Mouse (Mus musculus): ENCODE measurements at regions not wholly inside any gene's neighbourhood (a gene's known extent, or its start where the extent isn't known, plus 50 kb on each side); places are given as distances from the start of the nearest gene placed in this dataset.

DNA sequence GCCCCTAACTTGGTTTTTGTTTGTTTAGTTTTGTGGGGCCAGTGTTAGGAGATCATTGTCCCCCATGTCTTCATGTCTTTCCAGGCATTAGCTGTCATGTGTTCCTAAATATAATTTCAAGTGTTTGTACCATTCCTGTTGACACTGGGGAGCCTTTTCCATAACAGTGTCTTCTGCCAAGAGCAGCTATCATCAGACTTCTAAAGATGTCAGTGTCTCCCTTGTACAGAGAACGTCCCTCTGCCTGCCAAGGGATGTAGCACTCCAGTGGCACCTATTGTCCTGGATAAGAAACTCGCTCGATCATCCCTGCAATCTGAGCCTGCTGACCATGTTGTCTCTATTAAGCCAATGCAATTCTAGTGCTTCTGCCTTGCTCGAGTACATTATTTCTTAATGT, 64.6 kb upstream of the Lhfpl2 start:
- Histone ChIP-seq H3K27ac (ENCODE audit: low read length) (peak overlapping the region; percentile 30; the same call in 1 of the 2 replicates), H3K4me1 (ENCODE audit: control insufficient read depth, insufficient read depth, low read length) (peaks cover 34% of the 10 kb centered on the region), H3K9ac (ENCODE audit: low read length) (no peak overlapping the region), H3K4me3 (ENCODE audit: low read length) (no peak overlapping the region), H3K36me3 (ENCODE audit: control insufficient read depth, insufficient read depth) (no peaks in the 10 kb centered on the region), H3K4me2 (ENCODE audit: low read depth, low read length) (no peak overlapping the region), H3K27me3 (ENCODE audit: control insufficient read depth, insufficient read depth, low read length) (no peaks in the 10 kb centered on the region), H3K9me3 (replicated peaks; ENCODE audit: control insufficient read depth, low read length) (peaks cover 8% of the 10 kb centered on the region; the same call in 1 of the 2 replicates)
- WGBS = 37% methylated on average over 4 of the region's 4 CpGs
- peak; percentile 43 for ATAC-seq (replicated peaks; ENCODE audit: extremely low read depth, insufficient read depth, low FRiP score)

DNA sequence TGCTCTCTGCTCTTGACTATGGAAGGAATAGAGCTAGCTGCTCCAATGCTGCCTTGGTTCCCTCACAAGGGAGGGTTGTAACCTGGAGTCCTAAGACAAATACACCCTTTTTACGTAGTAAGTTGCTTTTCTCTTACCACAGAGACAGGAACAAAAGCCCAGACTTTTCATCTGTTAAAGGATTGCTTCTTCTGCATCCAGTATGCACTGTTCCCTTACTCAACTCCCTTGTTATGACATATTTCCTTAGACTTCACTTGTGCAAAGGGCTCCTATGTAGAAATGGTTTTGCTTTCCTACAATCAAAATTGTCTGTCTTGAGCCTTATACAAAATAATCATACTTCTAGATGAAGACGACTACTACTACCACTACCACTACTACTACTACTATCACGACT, 62.2 kb upstream of the Lhfpl2 start:
- no peak for ATAC-seq (replicated peaks; ENCODE audit: extremely low read depth, insufficient read depth, low FRiP score)
- Histone ChIP-seq H3K9ac (ENCODE audit: low read length) (no peak overlapping the region), H3K36me3 (ENCODE audit: control insufficient read depth, insufficient read depth) (no peaks in the 10 kb centered on the region), H3K4me3 (ENCODE audit: low read length) (no peak overlapping the region), H3K27ac (ENCODE audit: low read length) (no peak overlapping the region), H3K4me2 (ENCODE audit: low read depth, low read length) (no peak overlapping the region), H3K4me1 (ENCODE audit: control insufficient read depth, insufficient read depth, low read length) (peaks cover 14% of the 10 kb centered on the region), H3K9me3 (replicated peaks; ENCODE audit: control insufficient read depth, low read length) (peaks cover 8% of the 10 kb centered on the region; the same call in 1 of the 2 replicates), H3K27me3 (ENCODE audit: control insufficient read depth, insufficient read depth, low read length) (no peaks in the 10 kb centered on the region)
- WGBS = 91% methylated on average over 3 of the region's 3 CpGs

DNA sequence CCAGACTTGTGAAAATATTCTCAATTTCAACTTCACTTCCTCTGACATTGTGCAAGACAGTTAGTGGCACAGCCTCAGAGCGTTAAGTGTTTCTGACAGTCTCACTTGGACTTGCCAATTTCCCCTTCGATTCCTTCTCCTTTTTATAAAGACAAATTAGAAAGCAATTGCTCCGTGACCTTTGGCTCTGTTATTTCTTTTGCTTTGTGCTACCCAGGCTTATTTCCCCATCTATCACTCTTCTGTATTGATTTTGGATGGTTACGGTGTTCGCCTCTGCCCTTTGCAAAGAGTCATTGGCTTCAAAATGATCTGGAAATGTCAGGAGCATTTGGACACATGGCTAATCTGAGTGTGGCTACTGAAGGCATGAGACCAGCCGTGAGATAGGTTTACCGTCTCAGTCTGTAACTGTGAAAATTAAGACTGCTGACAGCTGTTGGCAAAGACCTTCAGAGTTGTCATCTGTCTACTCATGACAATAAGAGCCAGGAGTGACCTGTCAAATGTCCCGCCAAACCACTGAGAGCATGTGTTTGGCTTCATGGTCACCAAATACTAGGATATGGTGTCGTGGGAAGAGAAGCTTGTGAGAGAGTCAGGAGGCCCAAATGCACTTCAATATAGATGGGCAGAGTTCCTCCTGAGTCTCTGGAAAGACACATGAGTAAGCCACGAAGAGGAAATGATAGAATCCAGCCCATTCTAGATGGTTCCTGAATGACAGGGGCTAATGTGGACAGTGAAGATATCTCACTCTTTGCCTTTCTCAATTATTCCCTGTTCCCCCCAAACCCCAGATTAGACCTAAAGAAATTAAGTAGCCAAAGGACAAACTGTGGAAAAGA, 60.8 kb upstream of the Lhfpl2 start:
- peak; percentile 43; the same call in 1 of the 2 replicates for ATAC-seq (replicated peaks; ENCODE audit: extremely low read depth, insufficient read depth, low FRiP score)
- Histone ChIP-seq H3K9me3 (replicated peaks; ENCODE audit: control insufficient read depth, low read length) (peaks cover 5% of the 10 kb centered on the region; the same call in 1 of the 2 replicates), H3K27ac (ENCODE audit: low read length) (no peak overlapping the region; the same call in 1 of the 2 replicates), H3K4me1 (ENCODE audit: control insufficient read depth, insufficient read depth, low read length) (peaks cover 11% of the 10 kb centered on the region), H3K4me2 (ENCODE audit: low read depth, low read length) (no peak overlapping the region), H3K9ac (ENCODE audit: low read length) (no peak overlapping the region), H3K4me3 (ENCODE audit: low read length) (no peak overlapping the region), H3K36me3 (ENCODE audit: control insufficient read depth, insufficient read depth) (no peaks in the 10 kb centered on the region), H3K27me3 (ENCODE audit: control insufficient read depth, insufficient read depth, low read length) (no peaks in the 10 kb centered on the region)
- WGBS = 56% methylated on average over 10 of the region's 10 CpGs

DNA sequence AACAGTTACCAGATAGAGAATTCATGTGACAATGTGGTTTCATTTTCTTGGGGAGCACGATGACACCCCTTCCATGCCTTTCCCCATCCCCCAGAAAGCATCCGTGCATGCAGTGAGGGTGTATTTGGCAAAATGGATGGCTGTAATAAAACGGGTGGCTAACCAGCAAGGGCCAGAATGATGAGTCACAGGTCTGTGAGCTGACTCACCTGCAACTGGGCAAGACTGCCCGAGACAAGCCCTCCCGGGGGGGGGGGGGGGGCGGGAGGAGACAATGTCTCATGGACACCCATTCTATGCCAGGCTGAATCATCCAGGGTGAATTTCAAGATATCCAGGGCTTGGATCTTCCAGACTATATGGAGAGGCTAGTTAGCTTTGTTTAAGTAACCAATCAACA, 59.6 kb upstream of the Lhfpl2 start:
- no peak for ATAC-seq (replicated peaks; ENCODE audit: extremely low read depth, insufficient read depth, low FRiP score)
- Histone ChIP-seq H3K4me2 (ENCODE audit: low read depth, low read length) (no peak overlapping the region), H3K27me3 (ENCODE audit: control insufficient read depth, insufficient read depth, low read length) (no peaks in the 10 kb centered on the region), H3K9me3 (replicated peaks; ENCODE audit: control insufficient read depth, low read length) (no peaks in the 10 kb centered on the region), H3K4me1 (ENCODE audit: control insufficient read depth, insufficient read depth, low read length) (peaks cover 6% of the 10 kb centered on the region), H3K9ac (ENCODE audit: low read length) (no peak overlapping the region), H3K4me3 (ENCODE audit: low read length) (no peak overlapping the region), H3K27ac (ENCODE audit: low read length) (no peak overlapping the region), H3K36me3 (ENCODE audit: control insufficient read depth, insufficient read depth) (no peaks in the 10 kb centered on the region)
- WGBS = 62% methylated on average over 5 of the region's 6 CpGs

DNA sequence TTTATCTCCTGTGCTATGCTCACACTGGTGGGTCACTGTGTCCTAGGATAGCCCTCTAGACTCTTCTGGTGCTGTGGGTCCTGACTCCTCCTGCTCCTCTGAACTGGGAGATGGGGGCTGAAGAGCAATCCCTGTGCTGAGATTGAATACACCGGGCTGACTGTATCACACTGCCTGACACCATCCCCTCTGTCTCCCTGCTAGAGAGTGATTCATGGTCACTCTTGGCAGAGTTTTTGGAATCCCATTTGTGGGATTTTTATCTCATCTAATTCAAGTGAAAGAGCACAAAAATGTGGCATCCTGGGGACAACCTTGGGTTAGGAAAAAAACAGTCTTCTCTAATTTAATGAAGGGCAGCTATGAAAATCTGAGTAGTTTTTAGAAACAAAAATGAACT, 59.2 kb upstream of the Lhfpl2 start:
- WGBS = 69% methylated on average over 1 of the region's 1 CpGs
- no peak for ATAC-seq (replicated peaks; ENCODE audit: extremely low read depth, insufficient read depth, low FRiP score)
- H3K4me1 ChIP-seq (ENCODE audit: control insufficient read depth, insufficient read depth, low read length) = peaks cover 6% of the 10 kb centered on the region
- no peaks in the 10 kb centered on the region for H3K9me3 ChIP-seq (replicated peaks; ENCODE audit: control insufficient read depth, low read length)
- H3K36me3 ChIP-seq (ENCODE audit: control insufficient read depth, insufficient read depth) = no peaks in the 10 kb centered on the region
- H3K27ac ChIP-seq (ENCODE audit: low read length) = no peak overlapping the region
- H3K4me2 ChIP-seq (ENCODE audit: low read depth, low read length) = no peak overlapping the region
- no peaks in the 10 kb centered on the region for H3K27me3 ChIP-seq (ENCODE audit: control insufficient read depth, insufficient read depth, low read length)
- H3K4me3 ChIP-seq (ENCODE audit: low read length) = no peak overlapping the region
- no peak overlapping the region for H3K9ac ChIP-seq (ENCODE audit: low read length)

DNA sequence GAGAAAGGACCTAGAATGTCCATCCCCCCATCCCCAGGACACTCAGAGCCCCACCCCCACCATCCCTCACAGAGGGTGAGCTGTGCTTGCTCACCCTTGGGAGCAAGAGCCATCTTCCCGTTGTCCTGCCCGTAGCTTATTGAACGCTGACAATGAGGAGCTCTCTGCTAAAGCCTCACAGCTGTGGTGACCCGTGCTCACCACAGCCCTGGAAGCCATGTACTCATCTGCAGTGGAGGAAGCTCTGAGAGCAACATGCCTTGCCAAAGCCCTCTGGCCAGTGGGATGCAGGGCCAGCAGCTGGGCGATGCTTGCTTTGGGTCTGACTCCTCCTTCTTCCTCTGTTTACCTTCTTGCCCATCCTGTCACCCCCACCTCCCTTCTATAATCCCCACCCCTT, 53.8 kb upstream of the Lhfpl2 start:
- Histone ChIP-seq H3K9me3 (replicated peaks; ENCODE audit: control insufficient read depth, low read length) (no peaks in the 10 kb centered on the region), H3K9ac (ENCODE audit: low read length) (no peak overlapping the region), H3K4me2 (ENCODE audit: low read depth, low read length) (no peak overlapping the region), H3K4me1 (ENCODE audit: control insufficient read depth, insufficient read depth, low read length) (no peaks in the 10 kb centered on the region), H3K36me3 (ENCODE audit: control insufficient read depth, insufficient read depth) (no peaks in the 10 kb centered on the region), H3K4me3 (ENCODE audit: low read length) (no peak overlapping the region), H3K27me3 (ENCODE audit: control insufficient read depth, insufficient read depth, low read length) (no peaks in the 10 kb centered on the region), H3K27ac (ENCODE audit: low read length) (no peak overlapping the region)
- no peak for ATAC-seq (replicated peaks; ENCODE audit: extremely low read depth, insufficient read depth, low FRiP score)
- WGBS = 62% methylated on average over 5 of the region's 5 CpGs

DNA sequence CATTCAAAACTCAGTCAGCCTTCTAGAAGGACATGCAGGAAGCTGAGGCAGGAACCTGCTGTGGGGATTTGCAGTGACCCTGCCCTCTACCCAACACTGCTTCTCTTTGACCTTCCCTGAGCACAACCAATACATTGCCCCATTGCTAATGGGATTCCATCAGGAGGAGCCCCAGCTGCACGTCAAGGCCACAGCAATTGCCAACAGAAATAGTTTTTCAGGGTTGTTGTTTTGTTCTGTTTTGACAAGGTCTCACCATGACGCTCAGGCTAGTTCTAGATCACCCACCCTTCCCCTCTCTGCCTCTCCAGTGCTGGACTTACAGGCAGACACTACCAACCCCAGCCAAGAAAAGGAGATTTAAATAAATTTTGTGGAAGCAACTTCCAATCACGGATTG, 53.2 kb upstream of the Lhfpl2 start:
- Histone ChIP-seq H3K9ac (ENCODE audit: low read length) (no peak overlapping the region), H3K9me3 (replicated peaks; ENCODE audit: control insufficient read depth, low read length) (no peaks in the 10 kb centered on the region), H3K27ac (ENCODE audit: low read length) (no peak overlapping the region), H3K4me1 (ENCODE audit: control insufficient read depth, insufficient read depth, low read length) (no peaks in the 10 kb centered on the region), H3K4me2 (ENCODE audit: low read depth, low read length) (no peak overlapping the region), H3K36me3 (ENCODE audit: control insufficient read depth, insufficient read depth) (no peaks in the 10 kb centered on the region), H3K27me3 (ENCODE audit: control insufficient read depth, insufficient read depth, low read length) (no peaks in the 10 kb centered on the region), H3K4me3 (ENCODE audit: low read length) (no peak overlapping the region)
- WGBS = 82% methylated on average over 3 of the region's 3 CpGs
- no peak for ATAC-seq (replicated peaks; ENCODE audit: extremely low read depth, insufficient read depth, low FRiP score)

DNA sequence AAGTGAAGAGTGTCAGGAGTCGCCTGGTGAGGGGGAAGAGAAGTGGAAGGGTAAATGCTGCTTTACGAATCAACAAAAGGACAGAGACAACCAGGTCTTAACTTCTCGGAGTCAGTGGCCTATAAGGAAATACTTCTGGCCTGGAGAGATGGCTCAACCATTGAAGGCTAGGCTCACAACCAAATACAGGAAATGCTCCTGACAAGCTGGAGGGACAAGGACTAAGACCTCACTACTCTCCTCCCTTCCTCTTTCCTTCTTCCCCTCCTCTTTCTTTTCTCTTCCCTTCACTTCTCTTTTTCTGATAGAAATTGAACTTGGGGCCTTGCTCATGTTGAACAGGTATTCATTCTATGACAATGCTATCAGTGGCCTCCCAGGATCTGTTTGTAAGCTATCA, 51.7 kb upstream of the Lhfpl2 start:
- Histone ChIP-seq H3K9me3 (replicated peaks; ENCODE audit: control insufficient read depth, low read length) (no peaks in the 10 kb centered on the region), H3K4me1 (ENCODE audit: control insufficient read depth, insufficient read depth, low read length) (no peaks in the 10 kb centered on the region), H3K36me3 (ENCODE audit: control insufficient read depth, insufficient read depth) (no peaks in the 10 kb centered on the region), H3K27ac (ENCODE audit: low read length) (no peak overlapping the region), H3K4me2 (ENCODE audit: low read depth, low read length) (no peak overlapping the region), H3K27me3 (ENCODE audit: control insufficient read depth, insufficient read depth, low read length) (no peaks in the 10 kb centered on the region), H3K4me3 (ENCODE audit: low read length) (no peak overlapping the region), H3K9ac (ENCODE audit: low read length) (no peak overlapping the region)
- 68% methylated on average over 3 of the region's 3 CpGs for WGBS
- ATAC-seq (replicated peaks; ENCODE audit: extremely low read depth, insufficient read depth, low FRiP score) = no peak
